Mouse (Mus musculus) spleen, postnatal 36 days (tissue): ENCODE measurements around the gene Wdr62.

ENCODE experiments used
- DNase-seq, 2 experiments: peaks; one replicate each; pipeline ENCODE4 v3.0.0; 2022; ENCODE audit warnings: low spot score in 2 of 2, mixed read lengths in 1 of 2

Gene Wdr62

GRCm38 (mm10) chr7:30279951-30280669, at the start of gene Wdr62, which contains the start of gene Thap8:
Wdr62 (minus strand) TSS chr7:30280419.
Thap8 (plus strand) TSS chr7:30280094.
- peak; percentile 90 to 93 for DNase-seq

- DNase-seq = no peak
These were observed 48.2 kb upstream of the Wdr62 start for GRCm38 (mm10) chr7:30328379-30328778.

GRCm38 (mm10) chr7:30327140-30327539, 46.9 kb upstream of the Wdr62 start:
- peak in 1 of 2 experiments; percentile 24 for DNase-seq

- no peak for DNase-seq
These were observed 46.2 kb upstream of the Wdr62 start for GRCm38 (mm10) chr7:30326427-30326826.

- peak; percentile 34 to 56 for DNase-seq
These were observed 45.1 kb upstream of the Wdr62 start for GRCm38 (mm10) chr7:30325364-30325763.

GRCm38 (mm10) chr7:30324300-30324944, 44.2 kb upstream of the Wdr62 start:
- DNase-seq = no peak

GRCm38 (mm10) chr7:30323795-30324194, 43.6 kb upstream of the Wdr62 start, which contains the start of gene Sdhaf1:
Sdhaf1 (minus strand) TSS chr7:30323895.
- no peak for DNase-seq

GRCm38 (mm10) chr7:30322865-30323264, 42.6 kb upstream of the Wdr62 start:
- DNase-seq = peak; percentile 26 to 30

GRCm38 (mm10) chr7:30322285-30322667, 42.1 kb upstream of the Wdr62 start:
- peak; percentile 98 for DNase-seq

GRCm38 (mm10) chr7:30321539-30322284, 41.5 kb upstream of the Wdr62 start, which contains the start of gene E130208F15Rik:
E130208F15Rik (plus strand) TSS chr7:30321740.
- peak; percentile 78 to 82 for DNase-seq

GRCm38 (mm10) chr7:30320946-30321345, 40.7 kb upstream of the Wdr62 start:
- DNase-seq = no peak

- no peak for DNase-seq
These were observed 37.9 kb upstream of the Wdr62 start for GRCm38 (mm10) chr7:30318142-30318541.

- no peak for DNase-seq
These were observed 35.6 kb upstream of the Wdr62 start for GRCm38 (mm10) chr7:30315559-30316529.

GRCm38 (mm10) chr7:30314721-30315155, 34.5 kb upstream of the Wdr62 start, which contains the start of gene Syne4:
Syne4 (plus strand) TSS chr7:30314807.
- DNase-seq = no peak

- DNase-seq = no peak
These were observed 33.6 kb upstream of the Wdr62 start for GRCm38 (mm10) chr7:30313666-30314320.

- no peak for DNase-seq
These were observed 29.9 kb upstream of the Wdr62 start for GRCm38 (mm10) chr7:30310136-30310535.

- DNase-seq = no peak
These were observed 29.3 kb upstream of the Wdr62 start for GRCm38 (mm10) chr7:30309395-30310129.

- peak; percentile 94 for DNase-seq
These were observed 28.1 kb upstream of the Wdr62 start, which contains the start of gene Alkbh6 for GRCm38 (mm10) chr7:30308076-30309005. Alkbh6 (plus strand) TSS chr7:30308717.
